Mouse (Mus musculus) B cell, adult 2 months (primary cell): ENCODE measurements around the gene Kalrn.

Source experiments
- DNase-seq, 2 experiments: peaks; one replicate each; pipeline ENCODE4 v3.0.0; 2022

The Kalrn gene

DNA sequence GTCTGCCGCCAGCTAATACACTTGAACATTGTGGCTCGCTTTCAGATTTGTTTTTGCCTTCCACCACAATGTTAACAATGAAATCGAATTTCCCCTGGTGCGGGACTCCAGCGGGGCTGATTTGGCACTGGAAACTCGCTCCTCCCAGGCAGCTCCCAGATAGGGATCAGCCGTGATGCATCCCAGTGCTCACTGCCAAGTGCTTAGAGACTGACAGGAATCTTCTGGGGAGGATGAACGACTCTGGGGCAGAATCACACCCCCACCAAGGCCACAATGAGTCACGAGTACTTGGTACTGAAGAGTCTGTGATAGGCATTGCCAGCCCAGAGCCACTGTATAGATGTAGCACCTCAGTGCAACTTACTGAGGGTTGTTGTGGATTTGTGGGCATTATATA, 410.2 kb downstream of the Kalrn start:
- no peak for DNase-seq

DNA sequence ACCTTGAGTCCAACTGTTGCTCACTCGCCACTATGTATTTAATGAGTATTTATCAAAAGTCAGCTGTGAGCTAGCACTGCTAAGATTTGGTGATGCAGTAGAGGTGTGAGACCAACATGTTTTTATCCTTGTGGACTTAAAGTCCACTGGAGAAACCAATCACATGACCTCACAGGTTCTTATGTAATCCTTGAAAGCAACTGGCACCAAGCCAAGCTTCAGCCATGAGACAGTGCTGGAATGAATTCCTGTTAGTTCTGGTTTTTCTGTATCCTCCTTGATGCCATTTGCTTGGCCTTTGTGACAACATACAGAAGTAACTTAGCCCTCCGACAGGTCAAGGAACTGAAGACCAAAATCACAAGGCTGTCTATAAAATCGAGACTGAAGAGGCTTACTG, 413.8 kb downstream of the Kalrn start:
- no peak for DNase-seq

DNA sequence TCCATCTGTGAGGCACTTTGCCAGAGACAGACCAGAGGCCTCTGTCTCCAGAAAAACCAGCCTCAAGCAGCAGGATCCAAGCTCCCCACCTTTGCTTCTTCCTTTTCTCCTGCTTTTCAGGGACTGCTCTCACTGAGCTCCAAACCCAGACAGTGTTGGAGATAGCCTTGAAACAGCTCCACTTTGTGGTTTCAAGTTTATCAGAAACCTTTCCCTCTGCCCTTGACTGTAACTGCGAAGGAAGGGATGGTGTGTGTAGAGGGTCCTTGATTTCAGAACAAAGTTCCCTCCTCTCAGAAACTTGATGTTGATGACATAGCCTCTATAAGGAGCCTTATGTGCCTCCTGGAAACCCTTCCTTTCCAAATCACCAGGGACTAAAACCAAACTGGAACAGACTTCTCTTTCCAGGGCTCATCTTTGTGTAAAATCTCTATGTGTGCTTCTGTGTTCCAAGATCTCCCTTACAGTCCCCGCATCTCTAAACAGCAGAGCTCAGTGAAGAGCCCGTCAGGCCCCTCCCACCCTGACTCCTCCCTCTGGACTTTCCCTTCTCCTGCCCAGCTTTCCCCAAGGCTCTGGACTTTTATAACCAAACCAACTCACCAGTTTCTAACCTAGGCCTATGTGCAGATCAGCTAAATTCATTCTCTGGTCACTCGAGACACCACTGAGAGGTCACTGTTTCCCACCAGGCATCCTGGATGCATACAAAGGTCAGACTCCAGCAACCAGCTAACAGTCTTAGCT, 415.8 kb downstream of the Kalrn start:
- no peak for DNase-seq

DNA sequence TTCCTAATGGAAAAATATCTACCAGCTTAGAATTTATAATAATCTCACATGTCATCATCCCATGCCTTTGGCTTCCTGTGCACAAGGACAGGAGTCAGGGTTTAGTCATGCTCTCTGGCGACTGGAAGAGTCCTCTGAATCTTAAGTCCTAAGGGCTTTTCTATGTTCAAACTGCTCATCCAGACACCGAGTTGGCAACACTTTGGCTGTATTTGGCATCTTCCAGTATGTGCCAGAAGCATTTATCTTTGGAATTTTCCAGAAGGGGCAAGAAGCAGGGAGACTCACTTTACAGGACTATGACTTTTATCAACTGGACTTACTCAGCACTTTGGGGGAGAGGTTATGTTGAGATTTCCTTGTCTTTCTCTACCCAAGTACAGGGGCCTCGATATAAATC, 417.6 kb downstream of the Kalrn start:
- no peak for DNase-seq

DNA sequence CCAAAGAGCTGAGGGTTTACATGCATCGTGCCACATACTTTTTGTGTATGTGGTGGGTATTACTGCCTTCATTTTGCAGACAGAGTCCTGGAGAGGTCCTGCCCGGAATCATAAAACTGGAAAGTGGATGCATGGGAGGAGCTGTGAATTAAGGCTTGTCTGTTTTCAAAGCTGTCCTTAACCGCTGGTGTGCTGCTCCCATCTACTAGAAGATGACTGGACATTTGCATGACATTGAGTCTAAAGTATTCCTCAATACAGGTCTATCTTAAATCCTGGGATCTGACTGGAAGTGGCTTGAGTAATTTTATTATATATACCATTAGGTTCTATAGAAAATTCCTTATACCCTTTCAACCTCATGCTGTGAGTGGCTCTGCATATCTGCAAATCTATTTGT, 418.4 kb downstream of the Kalrn start:
- DNase-seq: no peak

DNA sequence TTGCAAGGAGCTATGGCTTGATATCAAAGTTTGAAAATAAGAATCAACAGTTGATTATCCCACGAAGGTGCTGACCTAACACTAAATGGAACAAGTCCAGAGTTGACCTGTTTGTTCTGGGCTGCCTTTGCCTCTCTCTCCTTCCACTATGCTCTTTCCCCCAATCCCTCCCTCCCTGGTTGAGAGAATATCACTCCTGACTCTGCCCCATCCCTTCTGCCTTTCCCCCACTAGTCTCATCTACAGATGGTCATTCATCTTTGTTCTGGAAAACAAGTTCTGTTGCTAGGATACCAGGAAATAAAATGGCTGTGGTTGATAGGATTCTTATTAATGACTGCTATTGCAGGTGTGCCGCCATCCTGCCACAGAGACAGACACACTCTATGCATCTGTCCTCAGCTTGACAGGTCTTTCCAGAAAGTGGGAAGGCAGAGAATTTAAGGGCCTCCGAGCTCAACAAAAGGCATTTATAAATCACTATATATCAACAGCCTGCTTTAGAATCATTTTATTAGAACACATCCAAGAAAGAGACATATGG, 421.7 kb downstream of the Kalrn start:
- DNase-seq: no peak

DNA sequence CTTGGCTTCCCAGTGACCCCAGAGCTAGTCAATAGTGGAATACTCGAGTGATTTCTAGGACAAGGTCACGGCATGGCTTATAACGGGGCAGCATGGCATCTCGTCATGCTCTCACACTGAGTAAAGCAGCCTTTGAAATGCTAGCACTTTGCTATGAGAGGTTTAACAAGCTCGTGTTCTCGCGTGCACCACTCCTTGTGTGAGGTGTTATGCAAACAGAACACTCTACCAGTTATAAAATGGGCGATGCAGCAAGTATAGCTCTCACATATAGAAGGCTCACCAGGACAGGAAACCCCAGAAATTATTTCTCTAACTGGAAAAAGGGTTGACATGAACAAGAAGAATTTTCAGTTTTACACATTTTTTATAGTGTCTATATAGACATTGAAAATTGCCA, 431.7 kb downstream of the Kalrn start:
- no peak for DNase-seq

DNA sequence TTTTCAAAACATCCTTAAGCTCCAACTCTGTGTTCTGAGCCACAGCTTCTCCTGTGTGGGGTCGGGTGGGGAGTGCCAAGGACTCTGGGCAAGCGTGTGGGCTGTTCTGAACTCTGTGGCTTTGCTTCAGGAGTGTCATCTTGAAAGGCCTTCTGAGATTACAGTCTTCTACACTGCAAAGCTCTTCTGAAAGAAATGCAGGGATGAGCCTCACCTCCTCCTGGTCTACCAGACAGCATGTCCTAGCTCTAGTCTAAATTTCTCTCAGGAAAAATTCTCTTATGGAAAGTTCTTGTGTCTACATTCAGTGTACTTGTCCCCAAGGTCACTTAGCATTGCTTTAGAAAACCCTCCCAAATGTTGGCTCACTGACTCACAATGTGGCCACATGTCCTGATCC, 438.3 kb downstream of the Kalrn start:
- no peak for DNase-seq

DNA sequence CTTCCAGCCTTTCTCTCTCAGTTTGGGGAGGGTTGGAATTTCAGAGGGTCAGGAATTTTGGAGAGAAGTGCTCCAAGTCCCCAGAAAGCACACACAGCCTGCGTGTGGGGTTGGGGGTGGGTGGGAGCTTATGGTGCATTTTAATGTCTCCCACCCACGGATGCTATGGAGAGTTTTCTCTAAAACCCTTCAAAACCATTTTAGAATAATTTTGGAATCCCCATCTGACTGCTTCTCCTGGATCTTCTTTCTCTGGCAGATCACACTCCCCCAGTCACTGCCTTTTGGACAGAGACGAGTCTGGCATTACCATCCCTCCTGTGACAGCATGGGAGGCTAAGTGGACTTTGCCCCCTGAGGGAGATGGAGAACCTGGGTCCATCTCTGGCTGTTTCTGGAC, 438.7 kb downstream of the Kalrn start:
- no peak for DNase-seq

DNA sequence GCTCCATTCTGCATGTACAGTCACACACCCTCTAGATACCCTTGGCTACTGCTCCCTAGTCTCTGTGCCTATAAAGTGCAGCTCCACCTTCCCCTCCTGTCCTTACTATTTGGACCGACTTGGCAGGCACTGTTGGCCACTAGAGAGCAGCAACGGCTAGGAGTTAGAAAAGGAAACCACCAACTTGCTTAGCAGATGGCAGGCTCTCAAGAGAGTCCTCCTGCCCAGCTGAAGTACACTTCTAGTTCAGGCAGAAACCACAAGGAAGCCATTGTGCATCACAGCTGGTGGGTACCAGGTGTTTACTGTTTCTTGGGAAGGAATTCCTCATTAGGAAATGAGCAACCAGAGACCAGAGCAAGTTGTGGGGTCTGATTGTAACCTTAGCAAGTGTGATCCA, 447.7 kb downstream of the Kalrn start:
- peak; percentile 54 to 55 for DNase-seq

DNA sequence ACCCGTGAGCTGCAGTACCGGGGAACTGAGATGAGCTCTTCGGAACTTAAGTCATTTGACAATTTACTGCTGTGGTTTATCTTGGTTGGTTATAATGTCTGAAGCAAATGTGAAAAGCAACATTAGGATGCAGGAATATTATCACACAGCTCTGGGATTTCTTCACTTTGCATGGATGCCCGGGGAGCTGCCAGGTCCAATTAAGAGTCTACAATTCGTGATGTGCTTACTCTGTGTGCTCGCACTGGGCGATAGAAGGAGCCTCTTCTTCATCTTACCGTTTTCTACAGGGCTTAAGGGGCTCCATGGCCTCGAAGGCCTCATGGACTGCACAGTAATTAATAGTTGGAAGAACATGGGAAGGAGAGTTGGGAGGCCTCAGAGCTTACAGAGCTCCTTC, 450.8 kb downstream of the Kalrn start:
- DNase-seq: no peak

DNA sequence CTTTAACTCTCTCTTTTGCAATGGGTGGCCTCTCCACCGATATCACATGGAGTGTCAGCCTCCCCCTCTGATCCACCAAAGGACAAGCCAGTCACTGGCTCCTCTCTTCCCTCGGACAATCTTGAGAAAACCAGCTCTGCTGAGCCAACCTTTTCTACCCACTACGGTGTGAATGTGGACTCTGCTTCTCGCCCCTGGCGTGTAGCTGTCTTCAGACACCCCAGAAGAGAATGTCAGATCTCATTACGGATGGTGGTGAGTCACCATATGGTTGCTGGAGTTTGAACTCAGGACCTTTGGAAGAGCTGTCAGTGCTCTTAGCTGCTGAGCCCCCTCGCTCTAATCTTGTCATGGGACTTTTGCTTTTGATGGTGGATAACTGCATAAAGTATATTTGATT, 452.0 kb downstream of the Kalrn start:
- no peak for DNase-seq

DNA sequence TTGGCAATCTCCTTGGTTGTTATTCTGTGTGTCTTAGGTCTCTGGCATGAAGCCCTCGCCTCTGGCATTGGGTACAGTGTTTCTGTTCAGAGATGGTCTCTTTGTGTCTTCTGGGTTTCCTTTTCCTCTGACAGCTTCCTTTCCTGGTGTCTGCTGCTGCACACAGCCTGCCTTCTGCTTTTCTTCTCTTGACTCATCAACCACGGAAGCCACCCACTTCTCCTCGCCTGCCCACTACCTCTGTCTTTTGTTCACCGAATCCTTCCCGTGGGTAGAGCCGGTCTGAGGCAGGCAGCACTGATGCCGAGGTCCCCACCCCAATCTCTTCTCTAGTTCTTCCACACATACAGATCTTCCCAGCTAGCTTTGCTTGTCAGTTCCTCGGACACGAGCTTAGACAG, 452.5 kb downstream of the Kalrn start:
- peak; percentile 7 to 26 for DNase-seq

DNA sequence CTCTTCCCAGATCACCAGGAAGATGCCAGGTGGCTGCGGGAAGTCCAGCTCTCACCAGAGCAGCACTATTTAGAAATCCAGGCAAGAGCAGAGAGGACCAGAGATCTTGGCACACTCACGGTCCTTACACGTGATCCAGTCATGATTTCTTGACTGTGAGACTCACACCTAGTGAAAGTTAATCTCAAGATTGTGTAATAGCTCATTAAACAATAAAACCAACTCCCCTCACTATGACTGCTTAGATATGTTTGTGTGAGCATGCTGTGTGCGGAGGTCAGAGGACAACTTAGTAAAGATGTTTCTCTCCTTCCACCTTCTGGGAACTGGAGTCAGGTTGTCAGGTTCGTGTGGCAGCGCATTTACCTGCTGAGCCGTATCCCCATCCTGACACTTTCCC, 453.5 kb downstream of the Kalrn start:
- DNase-seq: no peak

DNA sequence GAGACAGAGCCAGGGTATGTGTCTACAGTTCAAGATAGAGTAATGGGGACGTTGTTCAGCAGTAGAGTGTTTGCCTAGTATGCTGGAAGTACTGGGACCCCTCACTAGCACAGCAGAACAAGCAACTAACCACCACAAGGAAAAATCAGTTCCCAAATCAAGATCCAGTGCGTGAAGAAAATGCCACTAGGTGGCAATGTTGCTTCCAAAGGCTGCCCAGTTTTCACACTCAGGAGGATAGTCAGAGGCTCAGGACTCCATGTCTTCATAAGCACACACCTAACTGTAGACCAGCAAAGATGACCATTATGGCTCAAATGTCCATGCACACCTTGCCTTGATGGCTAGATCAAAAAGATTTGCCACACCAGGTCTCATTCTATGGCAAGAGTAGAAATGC, 454.0 kb downstream of the Kalrn start:
- no peak for DNase-seq

DNA sequence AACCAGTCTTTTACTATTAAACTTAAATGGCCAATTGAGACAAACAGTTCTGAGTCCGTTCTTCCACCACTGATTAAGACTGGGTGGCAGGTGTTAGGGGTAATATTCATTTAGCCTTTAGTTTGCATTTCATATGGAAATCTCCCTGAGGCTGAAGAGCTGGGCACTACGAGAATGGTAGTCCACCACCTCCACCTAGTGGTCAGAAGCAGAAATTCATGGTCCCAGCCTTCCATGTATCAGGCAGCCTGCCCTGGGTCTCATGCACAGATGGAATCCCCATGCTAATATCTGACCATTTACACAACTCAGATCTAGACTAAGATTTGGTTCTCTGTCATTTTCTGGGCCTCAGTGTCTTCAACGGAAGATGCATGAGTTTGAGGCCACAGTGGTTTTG, 458.7 kb downstream of the Kalrn start:
- peak; percentile 76 to 79 for DNase-seq

DNA sequence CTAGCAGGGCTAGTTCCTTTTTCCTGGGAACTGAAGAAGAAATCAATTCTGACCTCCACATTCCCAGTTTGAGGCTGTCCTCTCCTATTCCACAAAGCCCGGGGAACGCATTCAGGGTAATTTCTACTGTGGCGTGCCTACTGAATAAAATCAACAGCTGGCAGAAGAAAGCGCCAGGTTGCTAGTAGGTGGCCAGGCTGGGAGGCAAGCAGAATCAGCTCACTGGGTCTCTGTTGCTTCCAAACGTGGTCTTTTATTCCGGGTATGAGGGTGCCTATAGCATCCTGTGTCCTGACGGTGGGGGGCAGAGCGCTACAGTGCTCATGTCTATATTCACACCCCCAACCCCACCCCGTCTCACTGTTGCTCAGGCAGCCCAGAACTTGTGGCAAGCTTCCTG, 460.2 kb downstream of the Kalrn start:
- DNase-seq: no peak

DNA sequence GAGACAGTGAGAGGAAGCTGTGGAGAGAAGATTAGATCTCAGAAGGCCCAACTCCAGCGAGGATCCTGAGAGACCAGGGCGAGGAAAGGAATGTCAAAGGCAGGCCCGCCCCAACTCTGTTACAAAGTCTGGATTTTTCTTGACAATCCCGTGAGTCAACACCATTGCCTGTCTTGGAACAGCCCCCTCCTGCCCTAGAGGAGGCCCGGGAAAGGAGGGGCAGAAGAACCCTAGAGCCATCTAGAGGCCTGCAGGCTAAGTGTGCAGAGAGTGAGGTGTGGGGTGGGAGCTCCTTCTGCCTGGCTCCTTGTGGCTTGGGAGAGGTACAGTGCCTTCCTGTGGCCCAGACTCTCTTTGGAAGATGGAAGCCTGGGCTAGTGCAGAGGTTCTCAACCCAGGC, 460.8 kb downstream of the Kalrn start:
- no peak for DNase-seq

DNA sequence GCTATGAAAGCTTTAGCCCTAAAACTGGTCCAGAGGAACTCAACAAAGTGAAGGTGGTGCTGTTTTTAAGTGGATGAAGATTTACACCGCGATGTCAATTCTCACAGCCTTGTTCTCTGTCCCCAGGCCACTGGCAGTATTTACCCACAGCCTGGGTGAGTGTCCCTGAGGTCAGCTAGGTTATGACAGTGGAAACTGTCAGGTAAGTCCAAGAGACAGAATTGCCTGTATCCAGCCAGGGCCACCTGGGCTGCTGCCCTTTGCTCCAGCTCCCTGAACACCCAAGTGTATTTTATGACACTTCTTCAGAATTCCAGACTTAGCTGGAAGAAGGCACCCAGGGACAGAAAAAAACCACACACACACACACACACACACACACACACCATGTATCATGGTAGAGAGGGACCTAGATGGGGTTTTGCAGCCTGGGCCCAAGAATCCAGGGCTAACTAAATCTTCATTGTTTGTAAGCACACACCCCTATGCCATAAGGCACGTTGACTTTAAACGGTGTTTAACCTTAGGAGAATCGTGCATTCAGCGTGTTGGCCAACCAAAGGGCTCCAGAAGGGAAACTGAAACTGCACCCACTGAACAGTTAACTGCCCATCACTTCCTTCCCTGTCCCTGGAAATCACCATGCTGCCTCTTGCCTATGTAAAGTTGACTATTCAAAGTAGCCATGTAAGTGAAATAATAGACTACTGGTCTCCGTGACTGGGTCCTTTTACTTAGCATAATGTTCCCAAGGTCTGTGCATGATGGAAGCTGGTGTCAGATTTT, 462.3 kb downstream of the Kalrn start:
- DNase-seq: peak; percentile 47 to 48

DNA sequence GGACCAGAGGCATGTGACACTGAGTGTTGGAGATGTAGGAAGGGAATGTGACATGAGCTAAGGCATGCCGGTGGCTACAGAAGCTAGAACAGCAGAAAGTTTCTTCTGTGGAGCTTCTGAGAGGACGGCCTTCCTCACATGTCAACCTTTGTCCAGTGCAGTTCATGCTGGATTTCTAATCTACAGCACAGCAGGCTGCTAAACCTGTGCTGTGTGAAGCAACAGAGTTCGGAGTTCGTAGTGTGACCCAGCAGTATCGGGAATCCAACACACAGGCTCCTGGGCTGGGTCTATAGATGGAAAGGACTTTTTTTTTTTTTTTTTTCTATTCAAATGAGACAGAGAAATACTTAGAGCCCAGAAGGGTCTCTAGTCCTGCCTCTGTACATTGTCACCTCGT, 468.9 kb downstream of the Kalrn start:
- no peak for DNase-seq

DNA sequence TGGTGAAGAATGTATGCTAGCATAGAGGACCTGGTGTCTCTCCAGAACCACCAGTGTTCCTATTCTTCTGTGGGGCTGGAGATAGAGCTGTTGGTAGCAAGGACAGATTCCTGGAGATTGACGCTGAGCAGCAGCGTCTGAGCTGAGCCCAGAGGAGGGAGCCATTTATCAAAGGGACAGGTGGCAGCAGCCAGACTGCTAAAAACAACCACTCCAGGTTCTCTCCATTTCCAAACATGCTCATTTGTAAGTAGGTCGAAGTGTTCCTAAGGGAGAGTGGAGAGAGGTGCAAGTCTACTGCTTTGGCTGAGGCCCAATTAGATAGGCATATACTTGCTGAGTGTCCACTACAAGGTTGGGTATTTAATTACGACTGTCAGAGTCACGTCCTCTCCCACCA, 470.6 kb downstream of the Kalrn start:
- DNase-seq: no peak

DNA sequence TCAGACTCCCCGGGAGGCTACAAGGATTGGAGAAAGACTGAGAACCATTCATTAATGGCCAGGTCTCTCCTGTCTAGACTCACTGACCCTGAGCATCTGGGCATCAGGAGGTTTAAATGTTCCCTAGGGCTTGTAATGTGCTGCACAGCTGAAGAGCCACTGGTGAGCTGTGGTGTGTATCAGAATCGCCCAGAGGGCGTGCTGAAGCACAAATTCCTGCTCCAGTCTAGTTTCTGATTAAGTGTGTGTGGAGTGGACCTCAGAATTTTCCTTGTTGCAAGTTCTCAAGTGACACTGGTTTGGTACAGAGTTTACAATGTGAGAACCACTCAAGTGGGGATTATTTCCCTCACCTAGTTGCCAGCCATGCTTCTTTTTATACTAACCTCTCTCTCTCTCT, 473.5 kb downstream of the Kalrn start:
- DNase-seq: no peak

DNA sequence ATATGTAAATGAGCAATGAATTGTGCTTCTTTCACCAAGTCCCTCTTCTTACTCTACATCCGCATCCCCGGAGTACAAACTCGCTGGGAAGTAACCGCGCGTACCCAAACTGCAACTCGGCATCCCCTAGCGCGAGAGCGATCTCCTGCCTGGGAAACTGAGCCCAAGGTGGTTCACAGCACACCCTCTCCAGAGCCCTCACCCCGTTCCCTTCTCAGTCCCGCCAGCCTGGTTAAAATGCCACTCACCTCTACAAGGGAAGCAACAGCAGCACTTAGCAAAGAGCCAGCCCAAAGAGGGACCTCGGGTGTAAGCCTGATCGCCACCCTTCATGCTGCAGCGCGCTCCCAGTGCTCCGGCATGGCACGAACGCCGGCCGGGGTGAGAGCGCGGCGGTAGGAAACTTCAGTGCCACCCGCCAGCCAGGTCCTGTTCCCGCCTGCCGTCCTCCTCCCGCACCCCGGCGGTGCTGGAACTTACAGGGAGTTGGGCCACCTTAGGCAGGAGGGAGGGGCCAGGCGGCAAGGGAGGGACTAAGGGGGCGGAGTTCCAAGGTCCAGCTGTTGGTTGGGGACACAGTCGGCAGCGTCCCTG, 477.7 kb downstream of the Kalrn start:
- peak; percentile 62 to 65 for DNase-seq

DNA sequence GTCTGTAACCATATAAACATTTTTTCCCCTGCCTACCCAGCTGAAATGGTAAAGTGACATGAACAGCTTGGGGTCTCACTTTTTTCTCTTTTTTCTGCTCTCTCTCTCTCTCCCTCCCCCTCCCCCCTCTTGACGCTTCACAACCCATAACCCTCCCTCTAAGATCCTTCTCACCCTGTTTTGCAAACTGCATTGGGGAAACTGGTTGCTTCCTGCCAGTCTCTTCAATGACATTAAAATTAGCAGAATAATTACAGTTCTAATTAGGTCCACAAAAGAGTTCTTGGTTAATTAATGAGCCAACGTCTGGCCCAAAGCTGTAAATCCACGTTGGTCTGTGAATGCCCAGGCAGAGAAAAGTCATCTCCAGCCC, 478.3 kb downstream of the Kalrn start:
- no peak for DNase-seq
